Mouse (Mus musculus) cerebellum, postnatal 25 days (tissue): ENCODE measurements around the gene Mex3a.

Source experiments
- DNase-seq, 2 experiments: peaks; one replicate each; pipeline ENCODE4 v3.0.0; 2021; ENCODE audit warnings: mixed read lengths in 2 of 2

Mex3a gene

DNA sequence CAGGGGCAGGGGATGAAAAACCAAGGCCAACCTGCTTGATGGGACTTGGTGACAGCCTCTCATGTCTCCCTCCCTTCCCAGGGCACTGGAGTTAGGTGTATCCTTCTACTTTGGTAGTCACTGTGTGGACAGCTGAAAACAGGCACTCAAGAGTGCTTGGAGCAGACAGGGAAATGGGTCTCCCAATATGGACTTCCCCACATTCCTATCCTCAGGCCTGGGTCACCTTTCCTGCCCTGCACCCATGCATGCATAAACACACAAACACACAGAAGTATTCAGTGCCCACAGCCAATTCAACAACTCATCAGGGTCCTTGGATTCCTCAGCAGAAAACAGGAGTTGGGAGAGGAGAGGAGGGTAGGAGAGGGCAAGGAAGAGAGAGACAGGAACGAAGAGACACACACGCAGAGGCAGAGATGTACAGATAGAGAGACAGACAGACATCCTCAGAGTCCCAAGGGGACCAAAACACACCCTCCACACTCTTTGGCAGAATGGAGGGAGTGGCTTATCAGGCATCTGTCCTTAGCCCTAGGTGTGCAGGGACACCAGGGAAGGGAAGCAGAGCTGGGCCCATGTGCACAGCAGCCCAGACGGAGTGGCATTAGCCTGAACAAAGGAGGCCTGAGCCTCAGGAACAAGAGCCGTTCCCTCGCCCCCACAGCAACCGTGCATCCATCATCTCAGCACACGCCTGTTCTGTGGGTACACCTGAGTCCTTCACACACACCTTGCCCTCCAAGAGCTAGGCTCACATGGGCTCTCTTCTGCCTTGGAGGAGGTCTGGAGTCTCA is 2.8 kb upstream of the Mex3a start:
- DNase-seq: no peak

DNA sequence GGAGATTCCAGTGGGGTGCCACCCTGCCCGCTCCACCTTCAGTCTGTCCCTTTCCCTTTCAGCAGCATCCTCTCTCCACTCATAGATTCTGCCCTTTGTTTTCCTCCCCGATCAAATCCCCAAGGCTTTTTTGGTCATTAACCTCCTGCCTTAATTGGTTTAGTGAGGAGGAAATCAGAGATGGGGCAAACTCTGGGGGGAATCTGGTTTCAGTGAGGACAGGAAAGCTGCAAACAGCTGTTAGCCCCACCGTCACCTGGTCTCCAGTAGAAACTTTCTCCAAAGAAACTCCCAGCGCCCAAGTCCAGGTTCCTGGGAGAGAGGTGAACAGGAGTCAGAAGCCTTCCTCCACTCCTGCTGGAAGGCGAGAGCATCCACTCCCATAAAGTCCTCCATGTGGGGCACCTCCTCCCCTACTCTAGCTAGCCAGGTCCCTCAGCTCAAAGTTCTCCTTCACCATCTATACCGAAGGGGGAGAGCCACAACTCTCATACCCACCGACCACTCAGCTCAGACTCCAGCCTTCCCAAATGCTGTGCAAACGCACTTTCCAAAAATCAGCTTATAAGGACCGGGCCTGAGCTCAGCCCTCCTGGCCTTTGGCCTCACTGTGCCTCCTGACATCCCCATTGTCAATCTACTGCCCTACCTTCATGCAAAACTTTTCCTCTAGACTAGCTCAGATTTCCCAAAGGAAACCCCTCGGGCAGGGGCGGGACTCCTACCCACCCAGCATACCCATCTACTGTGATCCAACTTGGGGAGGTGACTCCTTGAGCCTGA is 1.9 kb upstream of the Mex3a start:
- DNase-seq: no peak

DNA sequence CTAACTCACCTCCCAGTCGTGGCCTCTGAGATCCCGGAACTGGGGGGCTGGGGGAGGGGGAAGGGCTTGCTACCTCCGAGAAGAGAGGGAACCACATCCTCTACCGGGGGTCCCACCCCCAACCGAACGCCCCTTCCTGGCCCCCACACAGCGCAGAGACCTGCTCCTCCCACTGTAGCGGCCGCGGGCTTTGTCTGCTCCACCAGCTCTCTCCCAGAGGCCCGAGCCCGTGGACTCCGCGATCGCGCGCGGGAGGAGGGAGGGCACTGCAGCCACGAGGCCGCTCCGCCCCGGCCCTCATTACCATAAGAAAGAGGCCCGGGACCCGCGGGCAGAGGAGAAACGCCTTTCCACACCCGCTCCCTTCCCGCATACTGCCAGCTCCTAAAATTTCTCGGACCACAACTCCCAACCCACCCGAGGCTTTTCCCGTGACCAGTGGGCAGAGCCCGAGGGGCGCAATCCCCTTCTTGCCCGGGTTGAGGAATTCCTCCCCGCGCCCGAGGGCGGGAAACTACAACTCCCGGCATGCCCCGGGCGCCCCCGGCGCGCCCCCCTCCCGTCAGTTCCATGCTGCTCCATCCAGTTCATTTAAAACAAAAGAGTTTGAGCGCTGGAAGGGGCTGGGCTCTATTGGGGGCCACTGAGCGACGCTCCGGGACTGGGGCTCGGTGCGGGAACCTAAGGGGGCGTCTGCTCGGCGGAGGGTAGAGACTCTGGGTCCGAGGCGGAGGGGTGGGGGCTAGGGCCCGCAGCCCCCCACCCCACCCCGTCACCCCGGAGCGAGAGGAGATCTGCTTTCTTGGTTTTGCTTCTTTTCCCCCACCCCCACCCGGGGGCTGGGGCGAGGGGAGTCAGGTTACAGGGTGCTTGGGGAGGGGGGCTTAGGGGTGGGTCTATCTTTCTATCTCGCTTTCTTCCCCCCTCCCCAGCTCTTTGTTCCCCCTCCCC is 572 bp upstream of the Mex3a start:
- DNase-seq: peak; percentile 93

DNA sequence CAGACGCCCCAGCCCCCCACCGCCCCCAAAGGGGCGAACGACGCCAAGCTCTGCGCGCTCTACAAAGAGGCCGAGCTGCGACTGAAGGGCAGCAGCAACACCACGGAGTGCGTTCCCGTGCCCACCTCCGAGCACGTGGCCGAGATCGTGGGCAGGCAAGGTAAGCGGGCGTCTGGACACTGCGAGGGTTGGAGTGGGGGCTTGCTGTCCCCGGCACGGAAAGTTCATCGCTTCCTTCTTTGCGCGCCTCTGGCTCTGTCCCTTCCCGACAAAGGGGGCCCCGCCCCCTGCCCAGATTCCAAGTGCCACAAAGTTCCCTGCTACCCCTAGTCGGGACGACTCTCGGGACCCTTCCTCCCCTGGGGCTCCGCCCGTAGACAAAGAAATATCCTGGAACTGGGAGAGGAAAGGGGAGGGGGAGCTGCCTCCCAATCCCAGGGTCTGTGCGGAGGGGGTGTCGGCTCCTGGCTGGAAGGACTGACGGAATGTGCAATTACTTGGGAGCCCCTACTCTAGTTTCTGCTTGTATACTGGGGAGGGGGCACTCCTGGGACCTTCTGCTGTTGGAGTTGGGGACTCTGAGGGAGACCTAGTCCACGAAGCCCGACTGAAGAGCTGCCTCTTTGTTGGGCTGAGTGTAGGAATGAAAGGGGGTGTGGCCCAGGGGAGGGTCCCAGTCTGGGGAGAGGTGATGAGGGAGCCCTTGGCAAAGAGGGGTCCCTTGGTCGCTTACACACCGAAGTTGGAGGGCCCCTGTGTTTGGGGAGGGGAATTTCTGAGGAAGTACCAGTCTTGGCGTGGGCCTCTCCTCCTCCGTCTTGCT is 705 bp downstream of the Mex3a start:
- DNase-seq: peak in 1 of 2 experiments; percentile 46

DNA sequence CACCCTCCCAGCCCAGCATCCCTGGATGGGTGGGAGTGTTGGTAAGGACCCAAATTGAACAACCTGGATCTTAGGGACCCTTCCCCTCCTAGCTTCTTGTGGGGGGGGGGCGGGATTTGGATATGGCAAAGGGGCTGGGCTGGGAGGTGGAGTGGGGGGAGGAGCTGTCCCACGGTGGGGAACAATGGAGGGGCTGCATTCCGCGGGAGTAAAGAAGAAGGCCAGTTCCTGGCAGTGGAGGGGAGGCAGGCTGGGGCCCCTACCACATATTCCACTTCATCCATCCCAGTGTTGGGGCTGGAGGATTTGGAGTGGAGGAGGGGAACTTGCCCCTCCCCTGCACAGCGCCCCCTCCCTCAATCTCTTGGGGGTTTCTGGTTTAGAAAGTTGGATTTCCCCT is 1.5 kb downstream of the Mex3a start:
- no peak for DNase-seq

DNA sequence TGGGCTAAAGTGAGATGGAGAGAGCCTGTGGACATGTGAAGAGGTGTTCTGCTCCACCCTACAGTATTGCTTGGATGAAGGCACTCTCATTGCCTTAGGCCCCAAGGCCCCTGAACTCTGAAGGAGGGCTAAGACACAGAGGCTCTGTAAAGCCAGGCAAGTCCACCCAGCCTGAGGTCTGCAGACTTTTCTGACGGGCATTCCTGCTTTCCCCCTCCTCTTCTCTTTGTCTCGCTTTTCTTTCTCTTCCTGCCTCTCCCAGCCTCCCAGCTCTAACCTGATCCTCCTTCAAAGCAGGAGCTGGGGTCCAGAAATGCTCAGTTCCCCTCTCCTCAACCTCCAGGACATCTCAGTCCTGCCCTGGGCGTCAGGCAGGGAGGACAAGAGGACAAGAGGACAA is 2.8 kb downstream of the Mex3a start:
- DNase-seq: no peak

DNA sequence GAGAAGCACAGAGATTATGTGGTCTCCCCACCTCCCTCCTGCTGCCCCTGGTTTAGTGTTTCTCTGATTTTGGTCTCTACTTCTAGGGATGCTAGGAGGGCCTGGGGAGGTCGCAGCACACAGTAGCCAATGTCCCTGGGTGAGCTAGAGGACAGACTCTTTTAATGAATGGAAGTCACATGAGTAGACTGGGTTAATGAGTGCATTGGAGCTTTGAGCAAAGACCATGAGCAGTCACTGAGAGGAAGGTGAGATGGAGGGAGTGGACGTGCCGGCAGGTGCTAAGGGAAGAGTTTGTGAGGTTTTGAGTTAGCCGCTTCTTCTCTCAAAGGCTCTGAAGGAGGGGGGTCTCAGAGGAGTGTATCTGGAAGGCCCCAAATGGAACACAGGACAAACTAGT is 3.3 kb downstream of the Mex3a start:
- no peak for DNase-seq

DNA sequence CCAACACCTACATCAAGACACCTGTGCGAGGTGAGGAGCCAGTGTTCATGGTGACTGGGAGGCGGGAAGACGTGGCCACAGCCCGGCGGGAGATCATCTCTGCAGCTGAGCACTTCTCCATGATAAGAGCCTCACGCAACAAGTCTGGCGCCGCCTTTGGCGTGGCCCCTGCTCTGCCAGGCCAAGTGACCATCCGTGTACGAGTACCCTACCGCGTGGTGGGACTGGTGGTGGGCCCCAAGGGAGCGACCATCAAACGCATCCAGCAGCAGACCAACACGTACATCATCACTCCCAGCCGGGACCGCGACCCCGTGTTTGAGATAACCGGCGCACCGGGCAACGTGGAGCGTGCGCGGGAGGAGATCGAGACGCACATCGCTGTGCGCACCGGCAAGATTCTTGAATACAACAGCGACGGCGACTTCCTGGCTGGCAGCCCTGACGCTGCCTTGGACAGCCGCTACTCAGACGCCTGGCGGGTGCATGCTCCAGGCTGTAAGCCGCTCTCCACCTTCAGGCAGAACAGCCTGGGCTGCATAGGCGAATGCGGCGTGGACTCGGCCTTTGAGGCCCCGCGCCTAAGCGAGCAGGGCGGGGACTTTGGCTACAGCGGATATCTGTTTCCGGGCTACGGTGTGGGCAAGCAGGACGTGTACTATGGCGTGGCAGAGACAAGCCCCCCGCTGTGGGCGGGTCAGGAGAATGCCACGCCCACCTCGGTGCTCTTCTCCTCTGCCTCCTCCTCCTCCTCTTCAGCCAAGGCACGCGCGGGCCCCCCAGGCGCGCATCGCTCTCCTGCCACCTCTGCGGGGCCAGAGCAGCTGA is 4.1 kb downstream of the Mex3a start:
- peak; percentile 83 to 89 for DNase-seq

DNA sequence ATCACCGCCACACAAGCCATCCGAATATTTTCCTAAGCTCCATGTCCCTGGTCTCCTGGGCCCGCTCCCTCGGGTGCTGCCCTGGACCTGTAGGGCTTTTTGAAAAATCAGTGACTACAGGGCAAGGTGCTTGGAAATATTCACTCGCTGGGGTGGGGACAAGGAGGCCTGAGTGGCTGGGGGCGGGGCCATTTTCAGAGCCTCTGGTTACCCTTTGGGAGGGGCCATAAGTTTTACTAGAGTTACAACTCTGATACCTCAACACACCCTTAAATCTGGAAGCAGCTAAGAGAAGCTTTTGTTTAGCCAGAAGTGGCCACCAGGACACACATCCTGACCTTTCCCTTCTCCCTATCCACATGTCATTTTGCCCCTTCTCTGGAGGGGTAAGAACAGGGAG is 5.0 kb downstream of the Mex3a start:
- DNase-seq: peak in 1 of 2 experiments; percentile 52

DNA sequence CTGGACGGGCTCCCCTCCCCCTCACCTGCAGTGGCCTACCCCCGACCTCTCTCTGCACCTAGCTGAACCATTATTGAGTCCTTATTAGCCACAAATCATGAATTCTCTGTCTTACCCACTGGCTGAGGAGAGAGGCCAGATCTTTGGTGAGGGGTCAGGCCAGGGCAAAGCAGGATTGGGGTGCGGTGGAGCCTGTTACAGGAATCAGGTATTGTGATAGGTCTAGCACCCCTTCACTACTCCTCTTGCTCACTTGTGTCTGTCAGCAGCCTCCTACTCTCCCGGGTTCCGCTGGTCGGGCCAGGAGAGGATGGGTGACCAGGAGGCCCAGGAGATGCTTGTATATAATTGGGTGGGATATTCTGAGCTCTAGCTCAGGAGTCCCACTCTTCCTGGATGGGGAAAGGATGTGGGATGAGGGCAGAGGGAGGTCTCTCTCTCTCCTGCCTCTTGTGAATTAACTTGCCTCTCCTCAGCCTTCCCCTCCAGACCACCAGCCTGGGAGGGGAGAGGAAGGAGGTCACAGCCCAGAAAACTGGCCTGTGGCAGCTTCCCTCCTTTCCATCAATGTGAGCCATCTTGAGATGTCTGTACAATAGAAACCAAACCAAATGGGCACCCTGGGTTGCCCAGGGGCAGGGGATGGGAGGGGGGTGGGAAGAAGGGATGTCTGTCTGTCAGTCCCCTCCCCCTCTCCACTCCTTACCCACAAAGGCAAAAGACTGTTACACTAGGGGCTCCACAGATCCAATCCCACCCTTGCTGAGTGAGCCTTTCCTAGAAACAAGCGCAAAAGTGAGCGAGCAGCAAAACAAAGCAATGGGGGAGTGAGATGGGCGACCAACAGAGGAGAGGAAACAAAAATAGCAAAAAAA is 6.3 kb downstream of the Mex3a start:
- DNase-seq: no peak

DNA sequence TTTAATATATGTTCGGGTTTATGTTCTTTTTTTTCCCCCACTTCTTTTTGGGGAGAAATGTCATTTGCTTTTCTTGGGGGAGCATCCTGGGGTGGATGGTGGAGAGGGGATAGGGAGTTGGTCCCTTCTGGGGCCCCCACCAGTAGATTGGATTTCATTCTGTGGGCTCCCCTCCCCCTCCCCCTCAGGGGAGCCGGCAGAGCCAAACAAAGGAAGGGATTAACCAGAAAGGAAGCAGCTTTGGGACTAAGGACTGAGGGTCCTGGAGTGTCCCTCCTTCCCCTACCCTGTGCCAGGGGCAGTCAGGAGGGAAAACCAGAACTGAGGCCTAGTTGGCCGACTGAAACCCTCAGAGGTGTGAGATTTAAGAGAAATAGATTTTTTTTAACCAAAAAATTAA is 7.2 kb downstream of the Mex3a start:
- DNase-seq: peak in 1 of 2 experiments; percentile 23

DNA sequence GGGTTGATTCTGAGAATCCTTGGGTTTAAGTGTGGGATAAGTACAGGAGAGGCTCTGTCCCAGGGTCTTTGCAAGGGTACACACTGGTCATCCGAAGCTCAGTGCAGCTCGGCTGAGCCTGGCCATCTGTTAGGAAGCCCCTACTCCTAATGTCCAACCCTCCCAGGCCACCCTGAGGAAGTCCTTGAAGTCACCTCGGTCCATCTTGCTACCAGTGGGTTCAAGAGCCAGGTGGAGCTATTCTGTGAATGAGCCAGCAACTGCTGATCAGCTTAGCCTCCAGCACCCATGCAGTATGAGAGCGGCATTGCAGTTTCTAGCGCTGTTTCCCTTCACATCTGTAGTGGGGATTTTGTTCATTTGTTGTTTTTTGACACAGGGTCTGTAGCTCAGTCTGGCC is 7.9 kb downstream of the Mex3a start:
- no peak for DNase-seq

DNA sequence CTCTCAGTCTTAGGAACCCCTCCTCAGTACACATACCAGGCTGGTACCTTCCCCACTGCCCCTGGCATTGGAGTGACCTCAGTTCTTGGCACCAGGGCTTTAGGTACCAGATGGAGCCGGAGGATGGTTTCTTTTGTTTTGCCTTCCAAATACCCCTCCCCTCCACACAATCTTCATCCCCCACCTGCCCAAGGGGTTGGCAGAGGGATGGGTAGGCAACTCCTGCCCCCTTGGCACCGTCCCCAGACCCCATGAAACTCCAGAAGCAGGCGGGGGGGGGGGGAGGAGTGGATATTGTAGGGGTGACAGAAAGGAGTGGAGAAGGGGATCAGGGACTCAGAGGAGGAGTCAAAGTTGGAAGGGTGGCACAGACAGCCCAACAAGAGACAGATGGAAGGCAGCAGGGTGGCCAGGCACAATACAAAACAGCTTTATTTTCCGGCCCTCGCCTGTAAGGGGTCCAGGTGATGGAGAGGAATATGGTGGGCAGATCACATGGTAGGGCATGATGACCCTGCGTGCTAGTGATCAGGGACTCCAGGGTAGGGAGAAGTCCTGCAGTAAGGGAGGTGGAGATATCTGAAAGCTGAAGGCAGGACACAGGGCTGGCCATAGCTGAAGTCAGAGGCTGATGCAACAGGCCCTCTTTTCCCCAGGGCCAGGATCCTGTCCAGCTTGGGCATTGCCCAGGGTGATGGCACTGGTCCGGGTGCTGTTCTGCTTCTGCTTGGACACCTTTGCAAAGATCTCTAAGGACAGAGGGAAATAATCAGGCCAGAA is 9.6 kb downstream of the Mex3a start:
- DNase-seq: peak; percentile 70 to 73

DNA sequence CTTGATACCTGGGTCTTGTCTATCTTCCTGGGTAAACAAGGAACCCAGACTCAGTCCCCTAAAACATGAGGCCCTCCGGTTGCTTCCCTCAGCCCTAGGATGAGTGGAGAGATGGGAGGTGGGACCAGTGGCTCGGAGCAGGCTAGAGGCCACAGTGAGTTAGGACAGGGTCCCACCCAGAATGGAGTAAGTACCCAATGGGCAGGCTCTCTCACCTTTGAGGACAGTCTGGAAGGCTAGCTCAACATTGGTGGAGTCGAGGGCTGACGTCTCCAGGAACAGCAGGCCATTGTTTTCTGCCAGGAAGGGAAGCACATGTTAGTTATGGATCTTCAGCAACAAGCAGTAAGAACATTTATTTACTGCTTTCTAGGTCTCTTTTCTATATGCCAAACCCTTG is 10.3 kb downstream of the Mex3a start:
- DNase-seq: no peak

DNA sequence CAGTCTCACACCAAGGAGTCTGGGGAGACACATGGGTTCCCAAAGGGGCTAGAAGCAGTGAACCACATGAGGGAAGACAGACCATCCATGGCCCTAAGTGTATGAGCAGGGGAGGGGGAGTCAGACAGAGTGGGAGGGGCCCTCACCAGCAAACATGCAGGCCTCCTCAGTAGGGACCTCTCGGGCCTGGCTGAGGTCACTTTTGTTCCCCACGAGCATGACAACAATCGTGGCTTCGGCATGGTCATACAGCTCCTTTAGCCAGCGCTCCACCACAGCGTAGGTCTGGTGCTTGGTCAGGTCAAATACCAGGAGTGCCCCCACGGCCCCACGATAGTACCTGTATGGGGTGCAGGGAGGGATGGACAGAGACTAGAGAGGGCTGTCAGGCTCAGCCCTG is 11.0 kb downstream of the Mex3a start:
- no peak for DNase-seq

DNA sequence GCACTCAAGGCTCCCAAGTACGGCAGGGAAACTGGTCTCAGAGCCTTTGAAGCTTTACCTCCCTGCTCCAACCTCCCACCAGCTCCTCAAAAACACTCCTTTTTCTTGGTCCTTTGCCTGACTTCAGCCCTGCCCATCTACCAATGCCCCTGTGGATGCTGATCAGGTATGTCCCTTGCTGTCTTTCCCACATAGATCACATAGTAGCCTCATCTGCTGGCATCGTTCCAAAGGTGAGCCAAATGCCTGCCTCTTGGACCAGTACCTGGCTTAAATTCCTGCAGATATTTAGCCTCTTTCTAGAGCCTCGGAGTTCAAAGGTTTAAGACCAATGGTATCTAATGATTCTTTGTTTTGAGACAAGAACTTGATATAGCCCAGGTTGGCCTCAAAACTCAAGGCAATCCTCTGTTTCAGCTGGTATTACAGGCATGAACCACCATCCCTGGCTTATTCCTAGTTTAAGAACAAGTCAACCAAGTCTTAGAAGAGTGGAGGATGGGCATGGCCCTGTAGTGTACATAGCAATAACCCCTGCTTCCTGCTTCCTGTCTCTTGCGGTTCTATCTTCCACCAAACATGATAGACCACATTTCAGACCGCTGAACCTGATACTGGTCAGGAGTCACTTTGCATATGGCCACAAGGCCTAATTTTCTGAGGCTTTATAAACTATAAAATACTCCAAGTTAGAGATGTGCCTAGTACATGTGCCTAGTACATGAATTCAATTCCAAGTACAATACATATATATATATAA is 11.6 kb downstream of the Mex3a start:
- DNase-seq: peak in 1 of 2 experiments; percentile 55

DNA sequence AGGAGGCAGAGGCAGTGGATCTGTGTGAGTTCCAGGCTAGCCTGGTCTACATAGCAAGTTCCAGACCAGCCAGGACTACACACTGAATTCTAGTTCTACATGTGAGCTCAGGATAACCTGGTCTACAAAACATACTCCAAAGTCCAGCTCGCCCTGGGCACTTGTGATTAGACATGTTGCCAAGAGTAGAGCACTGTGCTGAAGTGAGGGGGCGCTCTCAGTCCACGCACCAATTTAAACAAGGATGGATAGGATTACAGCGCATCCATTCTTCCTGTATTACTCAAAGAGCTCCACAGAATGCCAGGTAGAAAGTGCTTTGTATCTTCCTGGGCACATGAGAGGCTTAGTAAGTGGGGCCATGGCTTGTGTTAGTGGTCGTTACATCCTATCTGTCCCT is 12.3 kb downstream of the Mex3a start:
- DNase-seq: peak; percentile 62 to 70

DNA sequence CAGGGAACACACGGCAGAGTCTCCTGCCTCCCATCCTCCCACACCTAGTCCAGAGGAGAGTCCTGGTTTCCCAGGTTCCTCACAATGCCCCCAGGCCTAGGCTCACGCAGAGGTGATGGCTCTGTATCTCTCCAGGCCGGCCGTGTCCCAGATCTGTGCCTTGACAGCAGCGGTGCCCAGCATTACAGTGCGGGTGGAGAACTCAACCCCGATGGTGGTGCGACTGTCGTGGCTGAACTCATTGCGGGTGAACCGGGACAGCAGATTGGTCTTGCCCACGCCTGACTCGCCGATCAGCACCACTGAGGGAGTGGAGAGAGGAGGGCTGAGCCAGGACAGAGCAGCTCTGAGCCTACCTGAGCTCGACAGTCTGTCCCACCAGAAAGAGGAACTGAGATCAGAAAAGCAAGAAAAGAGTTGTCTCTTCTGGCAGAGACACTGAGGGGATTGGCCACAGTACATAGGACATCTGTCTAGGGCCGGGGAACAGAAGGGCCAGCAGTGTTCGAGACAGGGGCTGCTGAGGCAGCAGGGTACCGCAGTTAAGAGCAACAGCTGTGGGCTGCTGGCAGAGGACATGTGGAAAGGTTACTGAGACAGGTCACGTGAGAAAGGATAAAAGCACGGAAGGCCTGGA is 12.9 kb downstream of the Mex3a start:
- DNase-seq: peak in 1 of 2 experiments; percentile 34
